Mouse (Mus musculus) embryonic fibroblast, embryonic 13.5 days (primary cell): ENCODE results near the gene F10.

Experiments
- CTCF ChIP-seq: IDR thresholded peaks from 2 replicates; pipeline ENCODE4 v1.5.1; 2011; ENCODE audit warnings: mild to moderate bottlenecking, control low read depth, low read length, moderate library complexity, borderline replicate concordance; ENCODE audit not compliant: insufficient read depth
- POLR2A ChIP-seq: IDR thresholded peaks from 2 replicates; pipeline ENCODE4 v1.6.1; 2011; ENCODE audit warnings: low read depth, mild to moderate bottlenecking, control low read depth, low read length, moderate library complexity

- TF ChIP-seq CTCF (no peak), POLR2A (no peak)
Measured at GRCm38 (mm10) chr8:13025487-13026224, 11.5 kb upstream of the F10 start, which contains the start of gene F7.
